Mouse (Mus musculus): Measurements from ENCODE around the gene Soat2.

Soat2 gene

GRCm38 (mm10) chr15:102105764-102106730, 44.3 kb upstream of the Soat2 start:
- 0 out of 2 replicates have a peak, but pooled peaks cover 3% of the 10 kb centered on the region for H3K36me3 ChIP-seq (ENCODE audit: insufficient read depth, low read length)
- H3K4me1 ChIP-seq (replicated peaks; ENCODE audit: low read depth, low read length), result peaks cover 87% of the 10 kb centered on the region
- H3K9me3 ChIP-seq (ENCODE audit: low read length), result no peaks in the 10 kb centered on the region
- peak overlapping the region; percentile 81 for H3K4me3 ChIP-seq (replicated peaks; ENCODE audit: low read length)
- H3K27me3 ChIP-seq (ENCODE audit: insufficient read depth, low read length), result peaks cover 50% of the 10 kb centered on the region
- TF ChIP-seq POU5F1 (IDR thresholded peaks at IDR 0.05; ENCODE audit: borderline replicate concordance, low read length), result no peak
- TF ChIP-seq CTCF (conservative IDR thresholded peaks at IDR 0.05; ENCODE audit: low read length), result peak; percentile 13; the same call in 1 of the 2 replicates

DNA sequence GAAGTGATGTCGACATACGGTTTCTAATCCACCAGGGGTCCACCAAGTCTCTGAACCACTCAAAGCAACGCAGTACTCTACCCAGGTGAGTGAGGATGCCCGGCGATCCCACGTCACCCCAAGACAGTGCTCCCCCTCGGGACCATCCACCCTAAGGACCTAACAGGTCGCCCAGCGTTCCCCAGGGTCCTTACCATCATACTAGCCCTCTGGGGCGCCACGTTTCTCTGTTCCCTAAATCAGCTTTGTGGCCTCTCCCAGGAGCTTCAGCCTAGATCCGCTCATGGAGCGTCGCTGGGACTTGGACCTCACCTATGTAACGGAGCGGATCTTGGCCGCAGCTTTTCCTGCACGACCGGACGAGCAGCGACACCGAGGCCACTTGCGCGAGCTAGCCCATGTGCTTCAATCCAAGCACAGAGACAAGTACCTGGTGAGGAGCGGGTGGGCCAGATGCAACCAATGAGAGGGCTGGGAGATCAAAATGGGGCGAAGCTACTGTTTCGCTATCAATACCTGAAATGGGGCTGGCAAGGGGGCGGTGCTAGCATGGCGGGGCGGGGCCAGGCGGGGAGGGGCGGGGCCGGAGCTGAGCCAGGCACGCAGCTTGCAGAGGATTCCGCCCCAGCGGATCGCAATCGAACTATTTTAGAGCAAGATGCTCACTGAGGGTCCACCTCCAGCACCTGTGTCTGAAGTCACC, 43.4 kb upstream of the Soat2 start:
- no peaks in the 10 kb centered on the region for H3K9me3 ChIP-seq (ENCODE audit: low read length)
- peaks cover 7% of the 10 kb centered on the region; the same call in 1 of the 2 replicates for H3K36me3 ChIP-seq (ENCODE audit: insufficient read depth, low read length)
- TF ChIP-seq NANOG (IDR thresholded peaks at IDR 0.05; ENCODE audit: borderline replicate concordance, low read length) (no peak), POU5F1 (IDR thresholded peaks at IDR 0.05; ENCODE audit: borderline replicate concordance, low read length) (no peak), CTCF (conservative IDR thresholded peaks at IDR 0.05; ENCODE audit: low read length) (no peak)
- H3K27me3 ChIP-seq (ENCODE audit: insufficient read depth, low read length), result peaks cover 50% of the 10 kb centered on the region
- peak overlapping the region; percentile 81 for H3K4me3 ChIP-seq (replicated peaks; ENCODE audit: low read length)
- peaks cover 87% of the 10 kb centered on the region for H3K4me1 ChIP-seq (replicated peaks; ENCODE audit: low read depth, low read length)

GRCm38 (mm10) chr15:102107689-102108573, 42.4 kb upstream of the Soat2 start:
- Histone ChIP-seq H3K4me1 (replicated peaks; ENCODE audit: low read depth, low read length) (peaks cover 76% of the 10 kb centered on the region), H3K27me3 (ENCODE audit: insufficient read depth, low read length) (peaks cover 40% of the 10 kb centered on the region), H3K4me3 (replicated peaks; ENCODE audit: low read length) (peak overlapping the region; percentile 81), H3K36me3 (ENCODE audit: insufficient read depth, low read length) (peaks cover 9% of the 10 kb centered on the region; the same call in 1 of the 2 replicates), H3K9me3 (ENCODE audit: low read length) (no peaks in the 10 kb centered on the region)
- TF ChIP-seq POU5F1 (IDR thresholded peaks at IDR 0.05; ENCODE audit: borderline replicate concordance, low read length) (no peak), CTCF (conservative IDR thresholded peaks at IDR 0.05; ENCODE audit: low read length) (peak; percentile 88), NANOG (IDR thresholded peaks at IDR 0.05; ENCODE audit: borderline replicate concordance, low read length) (no peak)

DNA sequence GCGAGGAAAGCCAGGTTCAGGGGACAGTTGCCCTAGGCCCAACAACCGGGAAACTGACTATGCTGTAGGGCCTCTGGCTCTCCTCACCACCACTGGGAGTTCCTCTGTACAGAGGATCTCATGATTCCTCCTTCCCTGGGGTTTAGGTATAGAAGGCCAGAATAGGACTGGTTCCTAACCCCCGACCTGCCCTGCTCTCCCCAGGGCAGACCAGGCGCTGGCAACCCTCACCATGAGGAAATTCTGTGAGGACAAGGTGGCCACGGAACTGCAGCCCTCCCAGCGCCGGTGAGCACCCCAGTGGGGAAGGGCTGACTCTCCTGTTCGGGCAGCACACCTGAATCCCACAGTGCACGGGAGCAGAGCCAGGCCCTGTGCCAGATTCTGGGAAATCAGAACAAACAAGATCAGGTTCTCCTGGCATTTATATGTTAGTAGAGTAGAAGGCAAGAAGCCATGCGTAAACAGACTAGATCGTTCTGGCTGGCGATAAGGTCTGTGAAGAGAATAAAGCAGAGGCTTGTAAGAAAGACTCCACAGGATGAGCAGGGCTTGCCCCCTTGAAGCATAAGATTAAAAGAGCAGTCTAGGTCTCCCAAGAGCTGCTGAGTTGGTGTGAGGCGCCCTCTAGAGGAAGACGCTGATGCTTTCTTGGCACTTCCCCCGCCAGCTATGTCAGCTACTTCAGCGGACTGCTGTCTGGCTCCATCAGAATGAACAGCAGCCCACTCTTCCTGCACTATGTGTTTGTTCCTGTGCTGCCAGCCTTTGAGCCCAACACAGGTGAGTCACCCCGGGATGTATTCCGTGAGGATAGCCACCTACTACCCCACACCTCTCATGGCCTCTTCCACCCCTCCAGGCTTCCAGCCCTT, 41.4 kb upstream of the Soat2 start:
- Histone ChIP-seq H3K9me3 (ENCODE audit: low read length) (no peaks in the 10 kb centered on the region), H3K27me3 (ENCODE audit: insufficient read depth, low read length) (peaks cover 36% of the 10 kb centered on the region), H3K36me3 (ENCODE audit: insufficient read depth, low read length) (peaks cover 16% of the 10 kb centered on the region; the same call in 1 of the 2 replicates), H3K4me3 (replicated peaks; ENCODE audit: low read length) (no peak overlapping the region), H3K4me1 (replicated peaks; ENCODE audit: low read depth, low read length) (peaks cover 67% of the 10 kb centered on the region)
- TF ChIP-seq CTCF (conservative IDR thresholded peaks at IDR 0.05; ENCODE audit: low read length) (peak; percentile 67), POU5F1 (IDR thresholded peaks at IDR 0.05; ENCODE audit: borderline replicate concordance, low read length) (no peak), NANOG (IDR thresholded peaks at IDR 0.05; ENCODE audit: borderline replicate concordance, low read length) (no peak)

DNA sequence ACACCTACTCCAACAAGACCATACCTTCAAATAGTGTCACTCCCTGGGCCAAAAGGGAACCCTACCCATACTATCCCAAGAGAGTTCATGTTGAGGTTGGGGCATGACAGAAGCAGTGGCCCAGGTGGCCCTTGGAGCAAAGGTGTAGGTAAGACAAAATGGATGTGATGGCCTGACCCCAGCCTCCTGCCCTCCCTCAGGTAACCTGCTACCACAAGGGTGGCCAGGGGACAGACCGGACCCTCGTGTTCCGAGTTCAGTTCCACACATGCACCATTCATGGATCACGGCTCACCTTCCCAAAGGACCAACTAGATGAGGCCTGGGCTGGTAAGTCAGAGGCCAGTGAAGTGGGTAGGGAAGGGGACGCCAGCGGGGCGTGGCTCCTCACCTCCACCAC, 40.1 kb upstream of the Soat2 start:
- TF ChIP-seq POU5F1 (IDR thresholded peaks at IDR 0.05; ENCODE audit: borderline replicate concordance, low read length) (no peak), CTCF (conservative IDR thresholded peaks at IDR 0.05; ENCODE audit: low read length) (no peak), NANOG (IDR thresholded peaks at IDR 0.05; ENCODE audit: borderline replicate concordance, low read length) (no peak)
- peaks cover 32% of the 10 kb centered on the region for H3K27me3 ChIP-seq (ENCODE audit: insufficient read depth, low read length)
- H3K4me3 ChIP-seq (replicated peaks; ENCODE audit: low read length), result peak overlapping the region; percentile 71; the same call in 1 of the 2 replicates
- H3K9me3 ChIP-seq (ENCODE audit: low read length), result no peaks in the 10 kb centered on the region
- peaks cover 19% of the 10 kb centered on the region for H3K36me3 ChIP-seq (ENCODE audit: insufficient read depth, low read length)
- peaks cover 58% of the 10 kb centered on the region for H3K4me1 ChIP-seq (replicated peaks; ENCODE audit: low read depth, low read length)

GRCm38 (mm10) chr15:102110701-102111494, 39.4 kb upstream of the Soat2 start:
- no peaks in the 10 kb centered on the region for H3K9me3 ChIP-seq (ENCODE audit: low read length)
- peaks cover 26% of the 10 kb centered on the region for H3K27me3 ChIP-seq (ENCODE audit: insufficient read depth, low read length)
- peak overlapping the region; percentile 71 for H3K4me3 ChIP-seq (replicated peaks; ENCODE audit: low read length)
- TF ChIP-seq CTCF (conservative IDR thresholded peaks at IDR 0.05; ENCODE audit: low read length) (no peak), POU5F1 (IDR thresholded peaks at IDR 0.05; ENCODE audit: borderline replicate concordance, low read length) (no peak), NANOG (IDR thresholded peaks at IDR 0.05; ENCODE audit: borderline replicate concordance, low read length) (no peak)
- peaks cover 25% of the 10 kb centered on the region for H3K36me3 ChIP-seq (ENCODE audit: insufficient read depth, low read length)
- peaks cover 61% of the 10 kb centered on the region for H3K4me1 ChIP-seq (replicated peaks; ENCODE audit: low read depth, low read length)
